Mouse (Mus musculus) bone marrow macrophage, adult 2 months (primary cell): Measurements from ENCODE around the gene Mob3b.

Experiments
- CTCF ChIP-seq: IDR thresholded peaks from 2 replicates; pipeline ENCODE4 v1.5.1; 2012; ENCODE audit warnings: low read depth, mild to moderate bottlenecking, low read length, moderate library complexity
- POLR2A ChIP-seq: IDR thresholded peaks from 2 replicates; pipeline ENCODE4 v1.6.1; 2012; ENCODE audit warnings: mild to moderate bottlenecking, low read depth, low read length, borderline replicate concordance

DNA sequence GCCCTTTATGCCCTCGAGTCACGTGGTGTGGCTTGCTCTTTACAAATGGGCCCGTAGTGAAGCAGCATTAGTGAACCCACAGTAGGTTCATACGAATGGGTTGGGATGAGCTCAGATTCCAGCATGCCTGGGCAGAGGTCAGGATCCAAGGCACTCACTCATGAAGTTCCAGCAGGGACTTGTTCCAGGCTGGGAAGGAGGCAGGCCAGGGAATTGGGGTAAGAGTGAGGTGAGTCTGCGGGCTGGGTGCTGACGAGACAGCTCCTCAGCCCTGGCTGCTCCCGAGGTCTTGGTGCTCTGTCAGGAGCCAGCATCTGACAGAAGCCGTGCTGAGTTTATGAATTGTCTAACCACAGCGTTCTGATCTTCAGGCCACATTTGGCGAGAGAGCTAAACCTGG lies 166.2 kb downstream of the Mob3b start:
- no peak for TF ChIP-seq POLR2A
- no peak for TF ChIP-seq CTCF
